Mouse (Mus musculus): ENCODE results near the gene Tlr12. TPM values are rescaled to one million over a fixed set of nuclear protein-coding genes. Genes with fewer than 3 reads are reported as not detected.

Gene Tlr12
- polyA plus RNA-seq, 1 experiment from 2014 or later, result 0.91 TPM

- no peak overlapping the region for H3K4me3 ChIP-seq (ENCODE audit: low read length)
- no peak overlapping the region for H3K4me2 ChIP-seq (replicated peaks; ENCODE audit: low read depth, low read length)
- H3K36me3 ChIP-seq (ENCODE audit: control insufficient read depth, insufficient read depth, low read length), result no peaks in the 10 kb centered on the region
- ATAC-seq (ENCODE audit: low FRiP score, low TSS enrichment), result peak; percentile 14; the same call in 1 of the 2 replicates
- H3K4me1 ChIP-seq (ENCODE audit: control insufficient read depth, insufficient read depth, low read length), result peaks cover 41% of the 10 kb centered on the region
- no peaks in the 10 kb centered on the region for H3K9me3 ChIP-seq (ENCODE audit: control insufficient read depth, low read length)
- H3K27ac ChIP-seq (ENCODE audit: low read depth, low read length), result peak overlapping the region; percentile 78; the same call in 1 of the 2 replicates
- WGBS, result 9% methylated on average over 5 of the region's 5 CpGs
- no peak overlapping the region for H3K9ac ChIP-seq (ENCODE audit: low read depth, low read length)
- no peaks in the 10 kb centered on the region for H3K27me3 ChIP-seq (ENCODE audit: control insufficient read depth, insufficient read depth, low read length)
Observed at GRCm38 (mm10) chr4:128652584-128653298, 34.3 kb upstream of the Tlr12 start.

GRCm38 (mm10) chr4:128651530-128651929 is 33.1 kb upstream of the Tlr12 start:
- WGBS, result 38% methylated on average over 3 of the region's 3 CpGs
- no peak for ATAC-seq (ENCODE audit: low FRiP score, low TSS enrichment)
- no peak overlapping the region; the same call in 1 of the 2 replicates for H3K27ac ChIP-seq (ENCODE audit: low read depth, low read length)
- no peaks in the 10 kb centered on the region for H3K36me3 ChIP-seq (ENCODE audit: control insufficient read depth, insufficient read depth, low read length)
- no peaks in the 10 kb centered on the region for H3K27me3 ChIP-seq (ENCODE audit: control insufficient read depth, insufficient read depth, low read length)
- no peak overlapping the region for H3K4me3 ChIP-seq (ENCODE audit: low read length)
- H3K4me1 ChIP-seq (ENCODE audit: control insufficient read depth, insufficient read depth, low read length), result peaks cover 45% of the 10 kb centered on the region
- H3K9ac ChIP-seq (ENCODE audit: low read depth, low read length), result no peak overlapping the region
- no peak overlapping the region for H3K4me2 ChIP-seq (replicated peaks; ENCODE audit: low read depth, low read length)
- no peaks in the 10 kb centered on the region for H3K9me3 ChIP-seq (ENCODE audit: control insufficient read depth, low read length)

- Histone ChIP-seq H3K9ac (ENCODE audit: low read depth, low read length) (no peak overlapping the region), H3K9me3 (ENCODE audit: control insufficient read depth, low read length) (no peaks in the 10 kb centered on the region), H3K27me3 (ENCODE audit: control insufficient read depth, insufficient read depth, low read length) (no peaks in the 10 kb centered on the region), H3K4me3 (ENCODE audit: low read length) (no peak overlapping the region), H3K27ac (ENCODE audit: low read depth, low read length) (no peak overlapping the region), H3K4me2 (replicated peaks; ENCODE audit: low read depth, low read length) (no peak overlapping the region), H3K4me1 (ENCODE audit: control insufficient read depth, insufficient read depth, low read length) (peaks cover 37% of the 10 kb centered on the region), H3K36me3 (ENCODE audit: control insufficient read depth, insufficient read depth, low read length) (no peaks in the 10 kb centered on the region)
- no peak for ATAC-seq (ENCODE audit: low FRiP score, low TSS enrichment)
- WGBS, result 37% methylated on average over 8 of the region's 8 CpGs
Observed at GRCm38 (mm10) chr4:128648567-128649255, 30.3 kb upstream of the Tlr12 start.

- Histone ChIP-seq H3K27ac (ENCODE audit: low read depth, low read length) (no peak overlapping the region), H3K4me2 (replicated peaks; ENCODE audit: low read depth, low read length) (no peak overlapping the region), H3K27me3 (ENCODE audit: control insufficient read depth, insufficient read depth, low read length) (no peaks in the 10 kb centered on the region), H3K9me3 (ENCODE audit: control insufficient read depth, low read length) (no peaks in the 10 kb centered on the region), H3K36me3 (ENCODE audit: control insufficient read depth, insufficient read depth, low read length) (no peaks in the 10 kb centered on the region), H3K4me1 (ENCODE audit: control insufficient read depth, insufficient read depth, low read length) (peaks cover 27% of the 10 kb centered on the region), H3K9ac (ENCODE audit: low read depth, low read length) (no peak overlapping the region), H3K4me3 (ENCODE audit: low read length) (no peak overlapping the region)
- 9% methylated on average over 7 of the region's 7 CpGs for WGBS
- no peak for ATAC-seq (ENCODE audit: low FRiP score, low TSS enrichment)
Observed at GRCm38 (mm10) chr4:128646762-128647161, 28.3 kb upstream of the Tlr12 start.

GRCm38 (mm10) chr4:128645896-128646295 is 27.5 kb upstream of the Tlr12 start:
- Histone ChIP-seq H3K9ac (ENCODE audit: low read depth, low read length) (no peak overlapping the region), H3K4me3 (ENCODE audit: low read length) (no peak overlapping the region), H3K27me3 (ENCODE audit: control insufficient read depth, insufficient read depth, low read length) (no peaks in the 10 kb centered on the region), H3K4me2 (replicated peaks; ENCODE audit: low read depth, low read length) (no peak overlapping the region), H3K27ac (ENCODE audit: low read depth, low read length) (no peak overlapping the region), H3K4me1 (ENCODE audit: control insufficient read depth, insufficient read depth, low read length) (peaks cover 29% of the 10 kb centered on the region), H3K9me3 (ENCODE audit: control insufficient read depth, low read length) (no peaks in the 10 kb centered on the region), H3K36me3 (ENCODE audit: control insufficient read depth, insufficient read depth, low read length) (no peaks in the 10 kb centered on the region)
- 59% methylated on average over 6 of the region's 6 CpGs for WGBS
- ATAC-seq (ENCODE audit: low FRiP score, low TSS enrichment), result no peak

- Histone ChIP-seq H3K27me3 (ENCODE audit: control insufficient read depth, insufficient read depth, low read length) (no peaks in the 10 kb centered on the region), H3K4me1 (ENCODE audit: control insufficient read depth, insufficient read depth, low read length) (peaks cover 32% of the 10 kb centered on the region), H3K9me3 (ENCODE audit: control insufficient read depth, low read length) (no peaks in the 10 kb centered on the region), H3K4me3 (ENCODE audit: low read length) (no peak overlapping the region), H3K9ac (ENCODE audit: low read depth, low read length) (0 out of 2 replicates have a peak overlapping the region, but pooled peaks have one; percentile 28), H3K4me2 (replicated peaks; ENCODE audit: low read depth, low read length) (no peak overlapping the region; the same call in 1 of the 2 replicates), H3K27ac (ENCODE audit: low read depth, low read length) (peak overlapping the region; percentile 18; the same call in 1 of the 2 replicates), H3K36me3 (ENCODE audit: control insufficient read depth, insufficient read depth, low read length) (no peaks in the 10 kb centered on the region)
- ATAC-seq (ENCODE audit: low FRiP score, low TSS enrichment), result peak; percentile 33; the same call in 1 of the 2 replicates
- 13% methylated on average over 23 of the region's 23 CpGs for WGBS
Observed at GRCm38 (mm10) chr4:128641766-128642717, 23.6 kb upstream of the Tlr12 start.

GRCm38 (mm10) chr4:128638265-128638923 is 20.0 kb upstream of the Tlr12 start:
- H3K9ac ChIP-seq (ENCODE audit: low read depth, low read length), result no peak overlapping the region
- 79% methylated on average over 18 of the region's 18 CpGs for WGBS
- peaks cover 48% of the 10 kb centered on the region for H3K4me1 ChIP-seq (ENCODE audit: control insufficient read depth, insufficient read depth, low read length)
- H3K9me3 ChIP-seq (ENCODE audit: control insufficient read depth, low read length), result no peaks in the 10 kb centered on the region
- no peak overlapping the region for H3K4me3 ChIP-seq (ENCODE audit: low read length)
- ATAC-seq (ENCODE audit: low FRiP score, low TSS enrichment), result no peak
- no peak overlapping the region for H3K4me2 ChIP-seq (replicated peaks; ENCODE audit: low read depth, low read length)
- no peaks in the 10 kb centered on the region for H3K36me3 ChIP-seq (ENCODE audit: control insufficient read depth, insufficient read depth, low read length)
- peak overlapping the region; percentile 17; the same call in 1 of the 2 replicates for H3K27ac ChIP-seq (ENCODE audit: low read depth, low read length)
- no peaks in the 10 kb centered on the region for H3K27me3 ChIP-seq (ENCODE audit: control insufficient read depth, insufficient read depth, low read length)

GRCm38 (mm10) chr4:128637250-128637649 is 18.8 kb upstream of the Tlr12 start:
- H3K4me2 ChIP-seq (replicated peaks; ENCODE audit: low read depth, low read length), result no peak overlapping the region
- H3K9me3 ChIP-seq (ENCODE audit: control insufficient read depth, low read length), result no peaks in the 10 kb centered on the region
- no peaks in the 10 kb centered on the region for H3K36me3 ChIP-seq (ENCODE audit: control insufficient read depth, insufficient read depth, low read length)
- 19% methylated on average over 11 of the region's 11 CpGs for WGBS
- peaks cover 45% of the 10 kb centered on the region for H3K4me1 ChIP-seq (ENCODE audit: control insufficient read depth, insufficient read depth, low read length)
- no peak; the same call in 1 of the 2 replicates for ATAC-seq (ENCODE audit: low FRiP score, low TSS enrichment)
- no peak overlapping the region for H3K9ac ChIP-seq (ENCODE audit: low read depth, low read length)
- H3K27me3 ChIP-seq (ENCODE audit: control insufficient read depth, insufficient read depth, low read length), result no peaks in the 10 kb centered on the region
- H3K27ac ChIP-seq (ENCODE audit: low read depth, low read length), result peak overlapping the region; percentile 81; the same call in 1 of the 2 replicates
- no peak overlapping the region for H3K4me3 ChIP-seq (ENCODE audit: low read length)
